Mouse (Mus musculus): ENCODE results near the gene Tnrc6c. TPM values are rescaled to one million over a fixed set of nuclear protein-coding genes. Genes with fewer than 3 reads are reported as not detected.

Gene Tnrc6c
- polyA plus RNA-seq, 1 experiment from 2014 or later = 3.0 TPM

- Histone ChIP-seq H3K36me3 (replicated peaks; ENCODE audit: insufficient read depth, low read length) (peaks cover 5% of the 10 kb centered on the region; the same call in 1 of the 2 replicates), H3K4me2 (ENCODE audit: low read depth, low read length) (no peak overlapping the region), H3K27ac (ENCODE audit: low read depth) (peak overlapping the region; percentile 80), H3K4me1 (ENCODE audit: insufficient read depth) (peaks cover 17% of the 10 kb centered on the region), H3K27me3 (ENCODE audit: insufficient read depth, low read length) (no peaks in the 10 kb centered on the region), H3K9ac (replicated peaks) (no peak overlapping the region), H3K4me3 (ENCODE audit: low read depth, low read length) (no peak overlapping the region), H3K9me3 (ENCODE audit: low read length) (no peaks in the 10 kb centered on the region)
- ATAC-seq (no peak; the same call in 1 of the 2 replicates), DNase-seq (no peak)
- 77% methylated on average over 7 of the region's 7 CpGs for WGBS (ENCODE audit: insufficient replicate concordance)
- no peak for TF ChIP-seq CTCF (IDR thresholded peaks at IDR 0.05; ENCODE audit: low read depth)
- no peak for TF ChIP-seq EP300 (IDR thresholded peaks at IDR 0.05; ENCODE audit: low read depth)
These were observed 75.9 kb downstream of the Tnrc6c start for GRCm38 (mm10) chr11:117729798-117730489.

- H3K9ac ChIP-seq (replicated peaks) = no peak overlapping the region
- H3K4me3 ChIP-seq (ENCODE audit: low read depth, low read length) = no peak overlapping the region
- peaks cover 9% of the 10 kb centered on the region for H3K36me3 ChIP-seq (replicated peaks; ENCODE audit: insufficient read depth, low read length)
- DNase-seq = no peak
- H3K4me1 ChIP-seq (ENCODE audit: insufficient read depth) = peaks cover 17% of the 10 kb centered on the region
- no peaks in the 10 kb centered on the region for H3K27me3 ChIP-seq (ENCODE audit: insufficient read depth, low read length)
- no peak for ATAC-seq
- TF ChIP-seq EP300 (IDR thresholded peaks at IDR 0.05; ENCODE audit: low read depth) (no peak), CTCF (IDR thresholded peaks at IDR 0.05; ENCODE audit: low read depth) (no peak)
- WGBS (ENCODE audit: insufficient replicate concordance) = 73% methylated on average over 4 of the region's 4 CpGs
- H3K27ac ChIP-seq (ENCODE audit: low read depth) = peak overlapping the region; percentile 26
- H3K9me3 ChIP-seq (ENCODE audit: low read length) = no peaks in the 10 kb centered on the region
- no peak overlapping the region for H3K4me2 ChIP-seq (ENCODE audit: low read depth, low read length)
These were observed 76.4 kb downstream of the Tnrc6c start for GRCm38 (mm10) chr11:117730490-117730838.

GRCm38 (mm10) chr11:117731470-117731869 is 77.4 kb downstream of the Tnrc6c start:
- WGBS (ENCODE audit: insufficient replicate concordance) = 88% methylated on average over 7 of the region's 7 CpGs
- DNase-seq (no peak), ATAC-seq (no peak)
- Histone ChIP-seq H3K9ac (replicated peaks) (no peak overlapping the region), H3K27ac (ENCODE audit: low read depth) (no peak overlapping the region), H3K27me3 (ENCODE audit: insufficient read depth, low read length) (no peaks in the 10 kb centered on the region), H3K4me2 (ENCODE audit: low read depth, low read length) (no peak overlapping the region), H3K4me3 (ENCODE audit: low read depth, low read length) (no peak overlapping the region), H3K36me3 (replicated peaks; ENCODE audit: insufficient read depth, low read length) (peaks cover 16% of the 10 kb centered on the region), H3K9me3 (ENCODE audit: low read length) (no peaks in the 10 kb centered on the region), H3K4me1 (ENCODE audit: insufficient read depth) (peaks cover 17% of the 10 kb centered on the region)
- TF ChIP-seq CTCF (IDR thresholded peaks at IDR 0.05; ENCODE audit: low read depth) = no peak
- no peak for TF ChIP-seq EP300 (IDR thresholded peaks at IDR 0.05; ENCODE audit: low read depth)

- no peaks in the 10 kb centered on the region for H3K4me1 ChIP-seq (ENCODE audit: insufficient read depth)
- no peak overlapping the region for H3K27ac ChIP-seq (ENCODE audit: low read depth)
- H3K9ac ChIP-seq (replicated peaks) = no peak overlapping the region
- no peak overlapping the region for H3K4me3 ChIP-seq (ENCODE audit: low read depth, low read length)
- no peak for TF ChIP-seq CTCF (IDR thresholded peaks at IDR 0.05; ENCODE audit: low read depth)
- TF ChIP-seq EP300 (IDR thresholded peaks at IDR 0.05; ENCODE audit: low read depth) = no peak
- no peaks in the 10 kb centered on the region for H3K9me3 ChIP-seq (ENCODE audit: low read length)
- peak; percentile 55 for ATAC-seq
- 61% methylated on average over 5 of the region's 5 CpGs for WGBS (ENCODE audit: insufficient replicate concordance)
- DNase-seq = peak; percentile 58
- H3K27me3 ChIP-seq (ENCODE audit: insufficient read depth, low read length) = no peaks in the 10 kb centered on the region
- H3K4me2 ChIP-seq (ENCODE audit: low read depth, low read length) = no peak overlapping the region
- H3K36me3 ChIP-seq (replicated peaks; ENCODE audit: insufficient read depth, low read length) = peaks cover 46% of the 10 kb centered on the region
These were observed 82.1 kb downstream of the Tnrc6c start for GRCm38 (mm10) chr11:117736037-117736689.

GRCm38 (mm10) chr11:117738123-117738522 is 84.0 kb downstream of the Tnrc6c start:
- no peak for TF ChIP-seq CTCF (IDR thresholded peaks at IDR 0.05; ENCODE audit: low read depth)
- TF ChIP-seq EP300 (IDR thresholded peaks at IDR 0.05; ENCODE audit: low read depth) = no peak
- Histone ChIP-seq H3K4me1 (ENCODE audit: insufficient read depth) (no peaks in the 10 kb centered on the region), H3K4me2 (ENCODE audit: low read depth, low read length) (no peak overlapping the region), H3K9ac (replicated peaks) (no peak overlapping the region), H3K9me3 (ENCODE audit: low read length) (no peaks in the 10 kb centered on the region), H3K27ac (ENCODE audit: low read depth) (no peak overlapping the region), H3K27me3 (ENCODE audit: insufficient read depth, low read length) (no peaks in the 10 kb centered on the region), H3K4me3 (ENCODE audit: low read depth, low read length) (no peak overlapping the region), H3K36me3 (replicated peaks; ENCODE audit: insufficient read depth, low read length) (peaks cover 65% of the 10 kb centered on the region)
- DNase-seq (no peak), ATAC-seq (no peak)
- 82% methylated on average over 5 of the region's 5 CpGs for WGBS (ENCODE audit: insufficient replicate concordance)

- H3K4me2 ChIP-seq (ENCODE audit: low read depth, low read length) = no peak overlapping the region
- 92% methylated on average over 6 of the region's 6 CpGs for WGBS (ENCODE audit: insufficient replicate concordance)
- H3K4me3 ChIP-seq (ENCODE audit: low read depth, low read length) = no peak overlapping the region
- no peak for ATAC-seq
- no peak overlapping the region for H3K9ac ChIP-seq (replicated peaks)
- no peak for DNase-seq
- H3K4me1 ChIP-seq (ENCODE audit: insufficient read depth) = no peaks in the 10 kb centered on the region
- peaks cover 74% of the 10 kb centered on the region for H3K36me3 ChIP-seq (replicated peaks; ENCODE audit: insufficient read depth, low read length)
- no peaks in the 10 kb centered on the region for H3K27me3 ChIP-seq (ENCODE audit: insufficient read depth, low read length)
- H3K27ac ChIP-seq (ENCODE audit: low read depth) = no peak overlapping the region
- no peaks in the 10 kb centered on the region for H3K9me3 ChIP-seq (ENCODE audit: low read length)
- TF ChIP-seq CTCF (IDR thresholded peaks at IDR 0.05; ENCODE audit: low read depth) (no peak), EP300 (IDR thresholded peaks at IDR 0.05; ENCODE audit: low read depth) (no peak)
These were observed 87.0 kb downstream of the Tnrc6c start for GRCm38 (mm10) chr11:117741128-117741527.

All from liver, postnatal 0 days (tissue).